Mouse (Mus musculus) cortical plate, adult 2 months (tissue): Measurements from ENCODE around the gene Cltb. TPM values are rescaled to one million over a fixed set of nuclear protein-coding genes. Genes with fewer than 3 reads are reported as not detected.

Experiments used
- H3K27ac ChIP-seq: fragments of 200-500 bp; 2 replicates; pipeline ENCODE4 v1.5.1; 2012; ENCODE audit warnings: low read length, control low read depth, inconsistent platforms; ENCODE audit not compliant: insufficient read depth
- H3K4me1 ChIP-seq: fragments of 200-500 bp; 2 replicates; pipeline ENCODE4 v1.6.1; 2011; ENCODE audit warnings: low read length; ENCODE audit not compliant: control insufficient read depth, insufficient read depth
- H3K4me3 ChIP-seq: fragments of 200-500 bp; 2 replicates; pipeline ENCODE4 v1.5.1; 2011; ENCODE audit warnings: mild to moderate bottlenecking, low read length, control low read depth; ENCODE audit not compliant: insufficient read depth
- CTCF ChIP-seq: fragments of 200-500 bp; IDR thresholded peaks from 2 replicates; pipeline ENCODE4 v1.5.1; 2011; ENCODE audit warnings: mild to moderate bottlenecking, control low read depth, low read length; ENCODE audit not compliant: insufficient read depth; ENCODE audit errors: extremely low read depth
- POLR2A ChIP-seq: fragments of 200-500 bp; IDR thresholded peaks from 2 replicates; pipeline ENCODE4 v1.6.1; 2011; ENCODE audit warnings: mild to moderate bottlenecking, low read length, control low read depth; ENCODE audit not compliant: insufficient read depth; ENCODE audit errors: extremely low read depth
- polyA plus RNA-seq: library from polyadenylated mRNA; depleted of rRNA; stranded (reverse); fragments of >200 nt; gene quantifications from 2 replicates; pipeline ENCODE4 v1.2.3, GENCODE M21; 2012; rRNA removed

Gene Cltb
- polyA plus RNA-seq, 1 experiment = 289 TPM

DNA sequence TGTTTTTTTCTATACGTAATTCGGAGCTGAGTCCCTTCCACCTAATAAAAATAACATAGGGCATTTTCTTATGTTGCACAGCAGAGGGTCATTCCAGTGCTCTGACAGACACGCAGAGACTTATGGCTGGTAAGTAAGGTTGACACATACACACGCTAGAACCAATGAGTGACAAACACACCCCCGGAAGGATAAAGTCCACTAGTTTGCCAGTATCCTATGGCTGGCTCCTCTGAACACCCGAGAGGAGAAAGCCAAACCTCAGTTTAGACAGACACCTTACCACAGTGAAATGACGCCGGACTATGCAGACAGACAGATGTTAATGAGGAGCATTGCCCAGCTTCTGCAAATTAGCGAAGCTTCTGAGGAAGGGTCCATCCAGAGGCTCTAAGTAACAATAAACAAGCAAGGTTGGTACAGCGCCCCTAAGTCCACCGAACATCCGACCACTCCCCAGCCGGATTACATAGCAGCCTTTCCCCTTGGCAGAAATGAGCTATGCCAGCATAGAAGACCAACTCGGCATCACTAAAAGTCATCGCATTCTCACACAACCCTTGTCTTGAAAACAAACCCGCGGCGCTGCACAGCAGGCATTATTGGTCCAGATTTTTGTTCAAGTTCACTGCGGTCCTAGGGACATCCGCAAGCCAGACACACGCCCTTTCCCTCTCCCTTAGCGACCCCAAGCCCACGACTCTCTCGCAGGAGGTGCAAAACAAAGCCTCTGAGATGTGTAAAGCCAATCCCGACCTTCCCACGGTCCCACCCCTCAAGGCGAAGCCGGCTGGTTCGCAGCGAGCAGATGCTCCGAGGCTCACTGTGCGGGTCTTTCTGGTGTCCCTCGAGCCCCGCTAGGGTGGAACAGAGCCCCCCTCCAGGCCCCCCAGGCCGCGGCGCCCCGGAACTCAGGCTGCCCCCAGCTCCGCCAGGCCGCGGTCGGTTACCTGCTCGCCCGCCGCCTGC is 46.6 kb downstream of the Cltb start:
- Histone ChIP-seq H3K4me1 (peaks cover 8% of the 10 kb centered on the region), H3K27ac (no peak overlapping the region), H3K4me3 (peak overlapping the region; percentile 85)
- TF ChIP-seq POLR2A (no peak), CTCF (no peak)

GRCm38 (mm10) chr13:54562562-54562961 is 48.6 kb downstream of the Cltb start:
- Histone ChIP-seq H3K4me3 (no peak overlapping the region), H3K27ac (no peak overlapping the region), H3K4me1 (peaks cover 8% of the 10 kb centered on the region)
- no peak for TF ChIP-seq POLR2A
- TF ChIP-seq CTCF = no peak

DNA sequence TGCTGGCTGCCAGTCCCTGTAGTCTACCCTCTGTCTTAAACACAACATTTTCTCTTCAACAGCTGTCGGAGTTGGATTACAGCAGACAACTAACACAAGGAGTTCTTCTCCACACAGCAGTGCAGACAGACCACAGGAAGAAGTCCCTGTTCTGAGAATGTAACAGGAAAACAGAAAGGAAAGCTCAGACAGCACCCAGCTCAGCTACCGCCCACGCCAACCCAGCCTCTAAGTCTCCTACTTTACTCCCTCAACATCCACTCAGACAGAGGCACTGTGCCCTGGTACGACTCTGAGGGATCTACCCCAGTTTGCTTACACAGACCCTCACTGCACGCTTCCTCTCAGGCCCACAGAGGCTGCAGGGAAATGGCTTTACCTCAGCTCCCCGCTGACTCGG is 50.5 kb downstream of the Cltb start:
- peaks cover 10% of the 10 kb centered on the region for H3K4me1 ChIP-seq
- H3K27ac ChIP-seq = no peak overlapping the region
- TF ChIP-seq CTCF = no peak
- TF ChIP-seq POLR2A = no peak
- no peak overlapping the region for H3K4me3 ChIP-seq

DNA sequence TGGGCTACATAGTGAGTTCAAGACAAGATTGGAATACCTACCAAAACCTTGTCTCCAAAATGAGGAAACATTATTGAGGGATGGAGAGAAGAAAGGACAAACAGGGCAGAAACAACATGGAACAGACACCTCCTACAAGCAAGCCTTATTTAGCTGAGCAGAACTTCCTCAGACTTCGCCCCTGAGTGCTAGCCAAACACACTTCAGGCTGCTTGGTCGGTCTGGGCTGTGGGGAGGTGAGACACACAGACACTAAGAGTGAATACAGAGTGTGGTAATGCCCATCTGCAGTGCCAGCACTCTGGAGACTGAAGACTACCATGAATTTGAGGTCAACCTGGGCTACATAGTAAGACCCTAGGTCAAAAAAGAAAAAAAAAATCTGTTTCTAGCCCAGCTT is 51.5 kb downstream of the Cltb start:
- Histone ChIP-seq H3K4me3 (no peak overlapping the region), H3K4me1 (peaks cover 10% of the 10 kb centered on the region), H3K27ac (no peak overlapping the region)
- no peak for TF ChIP-seq CTCF
- no peak for TF ChIP-seq POLR2A

GRCm38 (mm10) chr13:54557652-54558051 is 53.5 kb downstream of the Cltb start:
- TF ChIP-seq POLR2A (no peak), CTCF (no peak)
- Histone ChIP-seq H3K27ac (no peak overlapping the region), H3K4me3 (no peak overlapping the region), H3K4me1 (peaks cover 8% of the 10 kb centered on the region)

DNA sequence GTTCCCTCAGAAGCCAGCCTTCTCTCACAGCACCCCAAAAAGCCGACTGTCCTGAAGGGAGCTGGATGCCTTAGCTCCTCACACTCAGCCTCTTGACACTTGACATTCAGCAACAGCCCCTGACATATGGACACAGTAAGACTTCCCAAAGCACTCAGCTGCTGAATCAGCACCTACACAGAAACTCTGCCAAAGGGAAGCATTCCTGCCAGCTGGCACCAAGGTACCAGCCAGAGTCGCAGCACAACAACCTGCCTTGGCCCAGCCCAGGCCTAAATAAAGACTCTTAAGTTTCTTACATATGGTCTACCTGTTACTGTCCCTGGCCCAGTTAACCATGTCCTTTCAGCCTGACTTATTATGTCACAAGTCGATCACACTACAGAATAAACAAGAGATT is 54.3 kb downstream of the Cltb start:
- peaks cover 5% of the 10 kb centered on the region for H3K4me1 ChIP-seq
- TF ChIP-seq POLR2A (no peak), CTCF (no peak)
- no peak overlapping the region for H3K4me3 ChIP-seq
- H3K27ac ChIP-seq = no peak overlapping the region

GRCm38 (mm10) chr13:54556176-54556575 is 55.0 kb downstream of the Cltb start:
- no peak for TF ChIP-seq CTCF
- no peak for TF ChIP-seq POLR2A
- Histone ChIP-seq H3K4me3 (no peak overlapping the region), H3K27ac (no peak overlapping the region), H3K4me1 (peaks cover 5% of the 10 kb centered on the region)

- Histone ChIP-seq H3K27ac (no peak overlapping the region), H3K4me3 (no peak overlapping the region), H3K4me1 (no peaks in the 10 kb centered on the region)
- TF ChIP-seq CTCF (no peak), POLR2A (no peak)
Observed at GRCm38 (mm10) chr13:54548036-54548435, 63.1 kb downstream of the Cltb start.

Other genes starting within 250 kb of the Cltb start
- 496 and 516 TPM in 2 replicates for gene Cplx2, start 240.0 kb downstream of the Cltb start, polyA plus RNA-seq
- gene Thoc3, start 142.5 kb downstream of the Cltb start, polyA plus RNA-seq = 24.5 and 24.7 TPM in 2 replicates
- gene Simc1, start 107.6 kb downstream of the Cltb start, polyA plus RNA-seq = 18.8 and 19.7 TPM in 2 replicates
- 173 and 181 TPM in 2 replicates for gene 4833439L19Rik, start 45.9 kb downstream of the Cltb start, polyA plus RNA-seq
- gene Arl10, start 36.3 kb downstream of the Cltb start, polyA plus RNA-seq = 20.1 and 20.4 TPM in 2 replicates
- gene Nop16, start 21.3 kb downstream of the Cltb start, polyA plus RNA-seq = 25.4 and 26.0 TPM in 2 replicates
- 238 and 245 TPM in 2 replicates for gene Higd2a, start 21.1 kb downstream of the Cltb start, polyA plus RNA-seq
- 30.7 and 34.6 TPM in 2 replicates for gene Faf2, start 10.4 kb upstream of the Cltb start, polyA plus RNA-seq
- 129 and 131 TPM in 2 replicates for gene Rnf44, start 82.6 kb upstream of the Cltb start, polyA plus RNA-seq
- gene Cdhr2, start 90.1 kb upstream of the Cltb start, polyA plus RNA-seq = 0.25 and 0.29 TPM in 2 replicates
- 57.2 and 62.1 TPM in 2 replicates for gene Gprin1, start 138.5 kb upstream of the Cltb start, polyA plus RNA-seq
- gene Sncb, start 155.3 kb upstream of the Cltb start, polyA plus RNA-seq = 734 and 773 TPM in 2 replicates
- gene Eif4e1b, start 172.7 kb upstream of the Cltb start, polyA plus RNA-seq = not detected in 2 replicates
- gene Tspan17, start 178.0 kb upstream of the Cltb start, polyA plus RNA-seq = 75.7 and 78.9 TPM in 2 replicates